Mouse (Mus musculus) kidney, postnatal 0 days (tissue): ENCODE results near the gene Tollip. TPM values are rescaled to one million over a fixed set of nuclear protein-coding genes. Genes with fewer than 3 reads are reported as not detected.
A peak's percentile ranks its signal among the peaks of the same experiment; 100 is the strongest.

Experiments used
- ATAC-seq: fragments of 200-750 bp; cut with Nextera tagmentation; replicated peaks from 2 replicates; pipeline ENCODE4 v1.8.0; 2017; ENCODE audit warnings: low read depth, moderate number of reproducible peaks, moderate TSS enrichment, moderate library complexity; ENCODE audit not compliant: low FRiP score
- DNase-seq: peaks from one replicate; pipeline ENCODE4 v3.0.0-alpha.2; 2016; ENCODE audit warnings: low spot score
- H3K27ac ChIP-seq: fragments of 300-500 bp; sonication (generic); 2 replicates; pipeline ENCODE4 v1.5.1; 2014; ENCODE audit warnings: mild to moderate bottlenecking
- H3K27me3 ChIP-seq: fragments of 300-500 bp; sonication (generic); 2 replicates; pipeline ENCODE4 v1.6.1; 2014; ENCODE audit warnings: low read length, mixed read lengths; ENCODE audit not compliant: insufficient read depth
- H3K36me3 ChIP-seq: fragments of 300-500 bp; sonication (generic); 2 replicates; pipeline ENCODE4 v1.6.1; 2014; ENCODE audit warnings: low read length, mixed read lengths; ENCODE audit not compliant: insufficient read depth
- H3K4me1 ChIP-seq: fragments of 300-500 bp; sonication (generic); replicated peaks from 2 replicates; pipeline ENCODE4 v1.6.1; 2014; ENCODE audit warnings: antibody characterized with exemption, low read length, mixed read lengths; ENCODE audit not compliant: insufficient read depth
- H3K4me2 ChIP-seq: fragments of 300-500 bp; sonication (generic); 2 replicates; pipeline ENCODE4 v1.6.1; 2014; ENCODE audit warnings: mild to moderate bottlenecking, low read length, moderate library complexity, mixed read lengths
- H3K4me3 ChIP-seq: fragments of 300-500 bp; sonication (generic); replicated peaks from 2 replicates; pipeline ENCODE4 v1.5.1; 2014; ENCODE audit warnings: low read depth, low read length
- H3K9ac ChIP-seq: fragments of 300-500 bp; sonication (generic); 2 replicates; pipeline ENCODE4 v1.6.1; 2014; ENCODE audit warnings: low read depth, low read length
- H3K9me3 ChIP-seq: fragments of 300-500 bp; sonication (generic); replicated peaks from 2 replicates; pipeline ENCODE4 v1.6.1; 2016; ENCODE audit warnings: low read length, inconsistent platforms, mixed read lengths
- CTCF ChIP-seq: IDR thresholded peaks from 2 replicates; pipeline ENCODE4 v1.5.1; 2016; ENCODE audit warnings: antibody characterized with exemption, low read depth, mild to moderate bottlenecking, moderate library complexity
- WGBS: fragments of 180-500 bp; shearing (Covaris S2); extraction: QIAGEN DNeasy Blood & Tissue Kit; methylation state at CpG from one replicate; pipeline ENCODE4 v1.1.7; 2014; 5-methylcytosine and 5-hydroxymethylcytosine counted together
- polyA plus RNA-seq: library from polyadenylated mRNA; unstranded; fragments of >200 nt; fragmentation: Nextera tagmentation; extraction: Ambion mirVana; gene quantifications from 2 replicates; pipeline ENCODE4 v1.2.1, GENCODE M21; 2015

Gene Tollip
- polyA plus RNA-seq, 1 experiment from 2014 or later, result 35.0 TPM

DNA sequence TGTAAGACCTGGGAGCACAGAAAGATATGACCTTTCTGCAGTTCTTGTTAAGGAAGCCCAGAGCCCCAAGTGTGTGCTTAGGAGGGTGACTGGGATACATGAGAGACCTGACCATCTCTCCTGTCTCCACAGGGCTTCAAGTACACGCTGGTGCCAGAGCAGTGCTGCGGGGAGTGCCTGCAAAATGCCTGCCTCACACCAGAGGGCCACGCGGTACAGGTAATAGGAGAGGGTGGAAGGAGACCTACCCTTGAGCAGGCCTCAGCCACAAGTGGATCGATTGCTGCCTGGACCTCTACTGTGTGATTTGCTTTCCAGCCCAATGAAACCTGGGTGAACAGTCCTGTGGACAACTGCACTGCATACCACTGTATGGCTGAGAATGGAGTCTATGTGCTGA lies 47.8 kb downstream of the Tollip start:
- Histone ChIP-seq H3K27ac (no peak overlapping the region), H3K9ac (no peak overlapping the region), H3K4me3 (no peak overlapping the region), H3K4me1 (no peaks in the 10 kb centered on the region), H3K36me3 (peaks cover 13% of the 10 kb centered on the region; the same call in 1 of the 2 replicates), H3K9me3 (no peaks in the 10 kb centered on the region), H3K27me3 (no peaks in the 10 kb centered on the region), H3K4me2 (no peak overlapping the region)
- no peak for ATAC-seq
- WGBS, result 80% methylated on average over 5 of the region's 5 CpGs
- TF ChIP-seq CTCF, result peak; percentile 33; the same call in 1 of the 2 replicates
- no peak for DNase-seq

DNA sequence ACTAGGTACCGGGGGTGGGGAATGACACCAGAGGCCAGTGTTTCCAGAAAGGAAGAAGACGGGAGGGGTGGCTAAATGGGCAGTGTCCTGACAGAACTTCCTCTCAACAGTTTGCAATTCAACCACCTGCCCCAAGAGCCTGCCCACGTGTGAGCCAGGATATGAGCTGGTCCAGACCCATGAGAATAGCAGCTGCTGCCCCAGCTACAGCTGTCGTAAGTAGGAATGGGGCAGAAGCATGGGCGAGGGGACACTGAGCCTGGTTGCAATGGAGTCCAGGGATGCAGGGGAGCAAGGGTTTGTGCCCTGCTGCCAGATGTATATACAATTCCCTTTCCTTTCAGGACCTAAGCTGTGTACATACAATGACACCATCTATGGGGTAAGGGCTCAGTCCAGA lies 48.7 kb downstream of the Tollip start:
- no peak overlapping the region for H3K4me2 ChIP-seq
- 75% methylated on average over 5 of the region's 5 CpGs for WGBS

DNA sequence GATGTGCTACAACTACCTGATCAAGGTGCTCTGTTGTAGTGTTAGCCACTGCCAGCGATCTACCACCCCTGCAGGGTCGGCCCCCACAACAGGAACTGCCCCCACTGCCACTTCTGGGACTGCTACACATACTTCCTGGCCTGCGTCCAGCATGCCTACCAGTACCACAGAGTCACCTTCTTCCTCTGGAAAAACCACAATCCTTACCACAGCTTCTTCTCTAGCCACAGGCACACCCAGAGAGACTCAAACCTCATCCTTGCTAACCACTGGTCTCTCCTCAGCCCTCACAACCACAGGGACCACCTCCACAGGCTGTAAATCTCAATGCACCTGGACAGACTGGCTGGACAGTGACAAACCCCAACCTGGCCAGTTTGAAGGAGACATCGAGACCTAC lies 57.3 kb downstream of the Tollip start:
- Histone ChIP-seq H3K4me1 (no peaks in the 10 kb centered on the region), H3K9me3 (no peaks in the 10 kb centered on the region), H3K4me3 (no peak overlapping the region), H3K4me2 (no peak overlapping the region), H3K36me3 (no peaks in the 10 kb centered on the region), H3K9ac (no peak overlapping the region), H3K27me3 (no peaks in the 10 kb centered on the region), H3K27ac (no peak overlapping the region)
- DNase-seq, result no peak
- 65% methylated on average over 4 of the region's 4 CpGs for WGBS
- no peak for TF ChIP-seq CTCF
- ATAC-seq, result no peak

More for the DNA sequence above, 48.7 kb downstream of the Tollip start:
- H3K4me1 ChIP-seq, result no peaks in the 10 kb centered on the region
- peaks cover 10% of the 10 kb centered on the region; the same call in 1 of the 2 replicates for H3K36me3 ChIP-seq
- DNase-seq (no peak), ATAC-seq (no peak)
- no peak overlapping the region for H3K4me3 ChIP-seq
- H3K27me3 ChIP-seq, result no peaks in the 10 kb centered on the region
- H3K9ac ChIP-seq, result no peak overlapping the region
- no peaks in the 10 kb centered on the region for H3K9me3 ChIP-seq
- no peak overlapping the region for H3K27ac ChIP-seq
- TF ChIP-seq CTCF, result no peak

DNA sequence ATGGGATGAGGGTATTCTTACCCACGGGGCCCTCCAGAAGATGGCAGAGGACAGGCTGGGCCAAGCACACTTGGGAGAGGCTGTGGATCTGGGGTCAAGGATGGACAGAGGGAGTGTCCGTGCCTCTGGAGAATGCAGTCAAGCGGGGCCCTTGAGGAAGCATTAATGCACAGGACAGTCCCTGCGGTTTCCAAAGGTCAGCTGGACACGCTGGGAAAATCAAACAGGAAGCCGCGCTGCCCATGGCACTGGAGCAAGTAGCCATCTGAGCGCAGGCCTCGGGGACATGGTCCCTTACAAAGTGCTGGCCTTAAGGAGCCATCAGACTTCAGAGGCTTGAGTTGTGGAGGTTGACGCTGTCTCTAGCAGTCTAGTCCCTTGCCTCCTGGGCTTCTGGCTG lies 78.0 kb downstream of the Tollip start:
- Histone ChIP-seq H3K36me3 (no peaks in the 10 kb centered on the region), H3K4me1 (no peaks in the 10 kb centered on the region), H3K27ac (no peak overlapping the region), H3K9me3 (no peaks in the 10 kb centered on the region), H3K4me3 (no peak overlapping the region), H3K4me2 (no peak overlapping the region), H3K27me3 (no peaks in the 10 kb centered on the region), H3K9ac (no peak overlapping the region)
- TF ChIP-seq CTCF, result no peak
- ATAC-seq (0 out of 2 replicates have a peak, but pooled peaks have one; percentile 50), DNase-seq (peak; percentile 8)
- 60% methylated on average over 10 of the region's 10 CpGs for WGBS

DNA sequence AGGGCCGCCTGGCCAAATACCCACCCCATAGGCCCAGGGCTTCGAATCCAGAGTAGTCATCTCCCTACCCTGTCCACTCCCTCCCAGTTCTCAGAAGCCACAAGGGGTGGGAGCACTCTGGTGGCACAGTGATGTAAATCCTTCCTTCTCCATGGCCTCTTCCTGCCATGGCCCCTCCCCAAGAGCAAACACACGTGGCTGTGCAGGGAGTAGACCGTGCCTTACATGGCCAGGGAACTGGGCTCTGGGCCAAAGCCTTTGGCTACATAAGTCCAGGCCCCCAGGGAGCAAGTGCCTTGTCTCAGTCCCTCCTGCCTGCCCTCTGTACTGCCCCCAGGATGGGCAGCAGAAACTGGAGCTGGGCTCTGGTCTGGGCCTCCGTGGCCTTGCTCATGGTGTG lies 79.5 kb downstream of the Tollip start, which contains the start of gene Muc5b:
TSS of gene Muc5b (plus strand) at position 292 of the 400 bp plus-strand sequence.
- DNase-seq (peak; percentile 16), ATAC-seq (peak; percentile 58)
- H3K36me3 ChIP-seq, result no peaks in the 10 kb centered on the region
- no peak within 1 kb of the TSS for H3K27ac ChIP-seq
- no peak within 1 kb of the TSS for H3K4me2 ChIP-seq
- no peaks in the 10 kb centered on the region for H3K27me3 ChIP-seq
- no peak within 1 kb of the TSS for H3K9ac ChIP-seq
- H3K9me3 ChIP-seq, result no peaks in the 10 kb centered on the region
- H3K4me1 ChIP-seq, result no peaks in the 10 kb centered on the region
- WGBS, result 52% methylated on average over 5 of the region's 5 CpGs
- no peak within 1 kb of the TSS for H3K4me3 ChIP-seq
- TF ChIP-seq CTCF, result no peak

DNA sequence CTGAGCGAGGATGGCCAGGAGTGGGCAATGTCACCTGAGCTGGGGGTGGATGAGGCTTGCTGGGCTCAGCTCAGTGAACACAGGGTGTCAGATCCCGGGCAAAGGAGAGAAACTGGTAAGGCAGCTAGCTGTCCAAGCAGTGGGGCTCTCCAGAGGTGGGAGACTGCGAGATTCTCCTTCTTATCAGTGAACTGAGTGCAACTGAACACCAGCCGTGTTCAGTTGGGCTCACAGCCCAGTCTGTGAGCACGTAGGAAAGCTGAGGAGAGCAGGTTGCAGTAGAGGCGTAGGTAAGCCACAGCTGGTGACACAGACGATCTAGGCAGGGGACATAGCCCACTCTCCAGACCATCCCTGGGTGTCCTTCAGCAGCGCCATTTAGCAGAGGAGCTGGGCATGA lies 81.9 kb downstream of the Tollip start:
- H3K36me3 ChIP-seq, result no peaks in the 10 kb centered on the region
- ATAC-seq (0 out of 2 replicates have a peak, but pooled peaks have one; percentile 22), DNase-seq (peak; percentile 9)
- H3K27ac ChIP-seq, result no peak overlapping the region
- WGBS, result 56% methylated on average over 8 of the region's 8 CpGs
- no peak overlapping the region for H3K4me2 ChIP-seq
- no peak overlapping the region for H3K4me3 ChIP-seq
- no peaks in the 10 kb centered on the region for H3K4me1 ChIP-seq
- no peak overlapping the region for H3K9ac ChIP-seq
- no peaks in the 10 kb centered on the region for H3K27me3 ChIP-seq
- TF ChIP-seq CTCF, result no peak
- H3K9me3 ChIP-seq, result no peaks in the 10 kb centered on the region

DNA sequence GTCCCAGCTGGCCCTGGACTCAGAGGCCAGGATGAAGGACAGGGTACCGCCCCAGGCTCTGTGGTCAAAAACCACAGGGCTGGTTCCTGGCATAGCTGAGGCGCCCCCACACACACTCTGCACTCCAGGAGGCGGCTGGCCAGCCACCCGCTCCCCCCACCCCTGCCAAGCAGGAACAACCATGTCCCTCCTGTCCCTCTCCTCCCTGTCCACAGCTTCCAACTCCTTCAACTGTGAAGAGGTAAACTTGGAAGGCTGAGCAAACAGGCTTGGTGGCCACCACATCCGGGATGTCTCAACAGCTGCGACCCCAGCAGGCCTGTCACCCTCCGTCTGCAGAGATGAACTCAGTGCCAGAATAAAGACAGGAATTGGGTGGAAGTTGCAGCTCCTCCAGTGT lies 82.4 kb downstream of the Tollip start:
- Histone ChIP-seq H3K27me3 (no peaks in the 10 kb centered on the region), H3K9me3 (no peaks in the 10 kb centered on the region), H3K4me3 (no peak overlapping the region), H3K27ac (no peak overlapping the region), H3K9ac (no peak overlapping the region), H3K4me1 (no peaks in the 10 kb centered on the region), H3K4me2 (no peak overlapping the region), H3K36me3 (no peaks in the 10 kb centered on the region)
- DNase-seq (peak; percentile 34), ATAC-seq (peak; percentile 26; the same call in 1 of the 2 replicates)
- no peak for TF ChIP-seq CTCF
- WGBS, result 49% methylated on average over 7 of the region's 7 CpGs

Other genes with a start within 250 kb of the Tollip start
- 0.08 and 0.14 TPM in 2 replicates for gene Muc2, start 228.2 kb downstream of the Tollip start, polyA plus RNA-seq
- not detected in 2 replicates for gene Muc5ac, start 129.5 kb downstream of the Tollip start, polyA plus RNA-seq
- gene Muc5b, start 79.4 kb downstream of the Tollip start, polyA plus RNA-seq, result 0.01 TPM in 2 replicates
- 0.29 and 0.31 TPM in 2 replicates for gene Brsk2, start 31.2 kb upstream of the Tollip start, polyA plus RNA-seq
- 62.8 and 64.3 TPM in 2 replicates for gene Mob2, start 142.6 kb upstream of the Tollip start, polyA plus RNA-seq
- 2.3 and 2.5 TPM in 2 replicates for gene Dusp8, start 177.3 kb upstream of the Tollip start, polyA plus RNA-seq
- gene Gm45618, start 202.2 kb upstream of the Tollip start, polyA plus RNA-seq, result not detected in 2 replicates
- gene Gm39115, start 217.5 kb upstream of the Tollip start, polyA plus RNA-seq, result not detected in 2 replicates
- gene Gm45337, start 226.1 kb upstream of the Tollip start, polyA plus RNA-seq, result not detected in 2 replicates
- gene Gm29735, start 238.6 kb upstream of the Tollip start, polyA plus RNA-seq, result not detected in 2 replicates
- gene Gm4553, start 247.2 kb upstream of the Tollip start, polyA plus RNA-seq, result not detected in 2 replicates